Mouse (Mus musculus) left cerebral cortex, adult 18-20 months (tissue): ENCODE measurements around the gene Ak8. TPM values are rescaled to one million over a fixed set of nuclear protein-coding genes. Genes with fewer than 3 reads are reported as not detected.

Experiments
- DNase-seq, 2 experiments: peaks; one replicate each; pipeline ENCODE4 v3.0.0; 2021 to 2022; ENCODE audit warnings: low spot score in 2 of 2, mixed read lengths in 1 of 2
- total RNA-seq, 2 experiments: library from RNA; stranded (reverse); gene quantifications; 2 replicates each; pipeline ENCODE4 v1.2.3; 2021

Ak8 gene
- total RNA-seq, 2 experiments from 2014 or later = 1.1 to 1.5 TPM

- DNase-seq = no peak
Observed at GRCm38 (mm10) chr2:28787067-28787619, 87.2 kb downstream of the Ak8 start.

GRCm38 (mm10) chr2:28792931-28793610 is 93.1 kb downstream of the Ak8 start:
- DNase-seq = no peak

GRCm38 (mm10) chr2:28794623-28795022 is 94.7 kb downstream of the Ak8 start:
- DNase-seq = no peak

GRCm38 (mm10) chr2:28796298-28796697 is 96.3 kb downstream of the Ak8 start:
- no peak for DNase-seq

- DNase-seq = no peak
Observed at GRCm38 (mm10) chr2:28797490-28798106, 97.6 kb downstream of the Ak8 start.

- no peak for DNase-seq
Observed at GRCm38 (mm10) chr2:28798390-28798789, 98.4 kb downstream of the Ak8 start.

GRCm38 (mm10) chr2:28799575-28799974 is 99.6 kb downstream of the Ak8 start:
- no peak for DNase-seq

- peak in 1 of 2 experiments; percentile 6 for DNase-seq
Observed at GRCm38 (mm10) chr2:28803406-28803805, 103.4 kb downstream of the Ak8 start.

- no peak for DNase-seq
Observed at GRCm38 (mm10) chr2:28808841-28809240, 108.9 kb downstream of the Ak8 start.

- no peak for DNase-seq
Observed at GRCm38 (mm10) chr2:28810260-28811013, 110.5 kb downstream of the Ak8 start.

- peak in 1 of 2 experiments; percentile 10 for DNase-seq
Observed at GRCm38 (mm10) chr2:28818866-28819265, 118.9 kb downstream of the Ak8 start.

- no peak for DNase-seq
Observed at GRCm38 (mm10) chr2:28829265-28829664, 129.3 kb downstream of the Ak8 start.

GRCm38 (mm10) chr2:28836181-28836940 is 136.4 kb downstream of the Ak8 start:
- no peak for DNase-seq

GRCm38 (mm10) chr2:28839501-28840221 is 139.7 kb downstream of the Ak8 start:
- DNase-seq = peak in 1 of 2 experiments; percentile 6

- peak; percentile 95 for DNase-seq
Observed at GRCm38 (mm10) chr2:28840222-28840951, 140.4 kb downstream of the Ak8 start, which contains the start of the genes Gtf3c4 and Ddx31. TSS of gene Gtf3c4 (minus strand) at chr2:28840360. TSS of gene Ddx31 (plus strand) at chr2:28840406.

- DNase-seq = no peak
Observed at GRCm38 (mm10) chr2:28842042-28842441, 142.1 kb downstream of the Ak8 start.

GRCm38 (mm10) chr2:28848879-28849278 is 148.9 kb downstream of the Ak8 start:
- no peak for DNase-seq

- DNase-seq = no peak
Observed at GRCm38 (mm10) chr2:28852594-28852993, 152.6 kb downstream of the Ak8 start.

GRCm38 (mm10) chr2:28855773-28856172 is 155.8 kb downstream of the Ak8 start:
- DNase-seq = no peak

- DNase-seq = no peak
Observed at GRCm38 (mm10) chr2:28859303-28859702, 159.3 kb downstream of the Ak8 start.
